Mouse (Mus musculus): ENCODE results near the gene Copa.
A peak's percentile ranks its signal among the peaks of the same experiment; 100 is the strongest.

Copa gene

GRCm38 (mm10) chr1:172082899-172083445, 643 bp downstream of the Copa start:
- DNase-seq (ENCODE audit: low spot score) = no peak

GRCm38 (mm10) chr1:172093522-172093921, 11.2 kb downstream of the Copa start:
- no peak for DNase-seq (ENCODE audit: low spot score)

DNA sequence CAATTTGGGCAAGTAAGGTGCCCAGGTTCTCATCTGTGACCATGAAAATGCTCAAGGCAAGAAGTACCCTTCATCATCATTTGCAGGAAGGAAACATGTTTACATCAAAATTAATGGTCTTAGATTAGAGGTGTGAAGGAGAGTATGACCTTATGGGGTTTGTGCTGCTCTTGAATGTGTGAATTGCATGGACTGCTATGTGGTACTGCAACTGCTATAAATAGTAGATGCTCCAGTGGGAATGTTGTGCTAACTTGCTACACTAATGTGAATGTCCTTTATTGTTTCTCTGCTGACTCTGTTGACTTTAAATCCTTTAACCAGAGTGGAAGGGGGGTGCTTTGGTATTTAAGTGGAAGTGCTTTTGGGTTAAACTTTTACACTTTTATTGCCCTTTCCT, 12.0 kb downstream of the Copa start:
- no peak for DNase-seq (ENCODE audit: low spot score)

DNA sequence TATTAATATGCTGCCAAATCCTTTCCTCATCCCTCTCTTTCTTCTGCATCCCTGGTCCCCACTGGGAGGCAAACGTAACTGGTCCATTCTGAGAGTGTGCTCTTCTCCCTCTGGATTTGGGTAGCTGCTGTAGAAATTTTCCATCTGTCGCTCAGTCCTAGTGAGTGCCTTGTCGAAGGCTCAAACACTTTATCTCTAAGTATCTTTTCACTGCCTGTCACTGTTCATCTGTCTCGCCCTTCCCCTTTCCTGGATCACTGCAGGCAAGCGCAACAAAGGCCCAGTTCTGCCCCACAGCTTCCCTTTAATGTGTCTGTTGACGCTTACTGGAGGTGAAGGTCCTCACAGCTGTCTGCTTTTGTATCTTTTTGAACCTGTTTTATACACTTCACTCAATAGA, 12.9 kb downstream of the Copa start:
- no peak for DNase-seq (ENCODE audit: low spot score)

DNA sequence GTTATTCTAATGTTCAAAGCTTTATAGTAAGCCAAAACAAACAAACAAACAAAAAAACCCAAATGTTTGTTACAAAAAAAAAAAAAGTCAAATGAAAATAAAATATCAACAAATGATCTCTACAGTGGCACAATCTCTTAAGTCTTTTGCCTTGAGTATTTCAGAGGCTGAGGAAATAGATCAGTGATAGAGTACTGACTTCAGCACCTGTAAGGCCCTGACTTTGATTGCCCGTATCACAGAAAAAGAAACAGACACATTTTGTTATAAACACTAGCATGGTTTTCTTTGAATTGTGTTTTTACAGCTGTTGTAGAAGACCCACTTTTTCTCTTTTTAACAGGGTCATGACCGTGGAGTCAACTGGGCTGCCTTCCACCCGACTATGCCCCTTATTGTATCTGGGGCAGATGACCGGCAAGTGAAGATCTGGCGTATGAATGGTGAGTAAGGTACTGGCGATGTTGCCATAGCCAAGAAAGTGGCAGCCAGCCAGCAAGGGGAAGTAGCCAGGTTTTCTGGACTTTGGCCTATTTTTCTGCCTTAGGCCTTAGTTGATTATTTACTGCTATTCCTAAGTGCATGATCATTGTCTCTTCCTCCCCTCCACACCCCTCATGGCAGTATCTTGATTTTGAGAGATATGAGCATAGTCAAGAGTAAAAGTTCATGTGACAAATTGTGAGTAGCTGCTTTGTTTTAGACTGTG, 17.1 kb downstream of the Copa start:
- DNase-seq (ENCODE audit: low spot score) = peak; percentile 73

DNA sequence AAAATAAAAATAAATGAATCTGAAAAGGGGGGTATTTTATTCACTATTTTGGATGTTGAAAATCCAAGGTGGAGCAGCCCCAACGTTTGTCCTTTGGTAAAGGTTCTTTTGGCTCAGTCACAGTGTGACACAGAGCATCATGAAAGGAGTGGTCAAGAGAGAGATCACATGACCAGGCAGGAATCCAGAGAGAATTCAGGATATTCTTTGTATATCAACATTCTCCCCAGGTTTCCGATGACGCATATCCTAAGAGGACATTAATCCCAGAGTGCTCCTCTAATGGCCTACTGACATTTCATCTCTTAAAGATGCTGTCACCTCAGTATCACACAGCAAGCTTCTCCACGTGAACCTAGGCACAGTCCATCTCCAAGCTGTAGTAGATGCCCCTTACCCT, 21.3 kb downstream of the Copa start:
- DNase-seq (ENCODE audit: low spot score) = no peak

- no peak for DNase-seq (ENCODE audit: low spot score)
These were observed 22.8 kb downstream of the Copa start for GRCm38 (mm10) chr1:172105101-172105500.

- no peak for DNase-seq (ENCODE audit: low spot score)
These were observed 25.6 kb downstream of the Copa start for GRCm38 (mm10) chr1:172107777-172108477.

DNA sequence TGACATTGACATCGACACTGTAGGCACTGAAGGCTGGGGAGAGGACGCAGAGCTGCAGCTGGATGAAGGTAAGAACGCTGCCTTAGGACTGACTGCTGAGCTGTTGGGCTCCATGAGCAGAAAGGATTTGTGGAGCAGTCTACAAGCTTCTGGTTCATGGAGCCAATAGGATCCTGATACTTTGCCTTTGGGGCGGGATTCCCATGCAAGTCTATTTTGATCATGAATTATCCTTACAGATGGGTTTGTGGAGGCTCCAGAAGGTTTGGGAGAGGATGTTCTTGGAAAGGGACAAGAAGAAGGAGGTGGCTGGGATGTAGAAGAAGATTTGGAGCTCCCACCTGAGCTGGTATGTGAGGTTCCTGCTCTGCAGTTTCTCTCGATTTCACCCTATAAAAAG, 34.6 kb downstream of the Copa start:
- DNase-seq (ENCODE audit: low spot score) = no peak

DNA sequence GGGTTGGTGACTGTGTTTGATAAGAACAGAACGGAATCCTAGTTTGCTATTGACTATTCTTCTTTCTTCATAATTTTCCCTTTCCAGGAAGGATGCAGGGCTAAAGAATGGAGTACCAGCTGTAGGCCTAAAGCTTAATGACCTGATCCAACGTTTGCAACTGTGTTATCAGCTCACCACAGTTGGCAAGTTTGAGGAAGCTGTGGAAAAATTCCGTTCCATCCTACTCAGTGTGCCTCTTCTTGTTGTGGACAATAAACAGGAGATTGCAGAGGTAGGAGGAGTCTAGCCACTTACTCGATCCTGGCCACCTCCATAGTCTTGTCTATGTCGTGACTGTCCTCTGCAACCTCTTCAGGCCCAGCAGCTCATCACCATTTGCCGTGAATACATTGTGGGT, 36.8 kb downstream of the Copa start:
- no peak for DNase-seq (ENCODE audit: low spot score)

- no peak for DNase-seq (ENCODE audit: low spot score)
These were observed 37.4 kb downstream of the Copa start for GRCm38 (mm10) chr1:172119720-172120119.

- DNase-seq (ENCODE audit: low spot score) = no peak
These were observed 40.3 kb downstream of the Copa start for GRCm38 (mm10) chr1:172122671-172123070.

GRCm38 (mm10) chr1:172124572-172124971, 42.2 kb downstream of the Copa start:
- DNase-seq (ENCODE audit: low spot score) = no peak

DNA sequence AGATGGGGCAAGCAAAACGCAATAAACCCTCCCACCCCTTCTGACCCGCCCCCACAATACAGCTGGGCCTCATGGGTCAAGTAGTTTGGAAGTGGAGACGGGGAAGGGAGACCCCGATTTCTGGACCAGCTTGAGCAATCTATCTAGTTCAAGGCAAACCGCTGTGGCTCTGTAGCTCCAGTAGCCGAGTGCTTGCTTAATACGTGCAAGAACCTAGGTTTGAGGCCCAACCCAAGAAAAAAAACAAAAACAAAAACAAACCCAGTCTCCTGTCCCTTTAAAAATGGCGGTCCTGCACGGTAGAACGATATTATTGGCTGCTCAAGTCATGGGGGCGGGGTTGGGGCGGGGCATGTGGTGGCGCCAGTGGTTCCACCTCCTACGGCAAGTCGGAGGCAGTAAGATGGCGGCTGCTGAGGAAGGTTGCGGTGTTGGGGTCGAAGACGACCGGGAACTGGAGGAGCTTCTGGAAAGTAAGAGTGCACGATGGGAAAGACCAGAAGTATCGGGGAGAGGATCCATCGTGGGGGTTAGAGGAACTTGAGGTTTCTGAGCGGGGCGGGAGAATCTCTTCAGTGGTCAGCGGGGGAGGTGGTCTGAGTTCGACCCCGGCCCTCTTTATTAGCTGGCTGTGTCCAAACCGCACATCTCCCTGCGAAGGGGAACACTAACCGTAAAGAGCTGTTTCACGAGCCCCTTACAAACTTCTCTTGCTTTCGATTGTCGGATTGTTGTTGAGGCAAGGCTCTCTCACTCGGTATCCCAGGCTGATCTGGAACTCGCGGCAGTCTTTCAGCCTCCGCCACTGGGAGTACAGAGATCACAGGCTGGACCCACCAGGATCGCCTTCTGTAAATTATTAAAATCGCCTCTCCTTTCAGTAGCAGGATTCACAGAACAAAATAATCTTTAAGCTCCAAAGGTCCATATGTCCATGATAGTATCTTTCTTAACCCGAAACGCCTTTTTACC, 44.3 kb downstream of the Copa start, which contains the start of gene Pex19:
TSS of gene Pex19 (plus strand) at position 380 of the 972 bp plus-strand sequence.
- DNase-seq (ENCODE audit: low spot score) = peak; percentile 93

DNA sequence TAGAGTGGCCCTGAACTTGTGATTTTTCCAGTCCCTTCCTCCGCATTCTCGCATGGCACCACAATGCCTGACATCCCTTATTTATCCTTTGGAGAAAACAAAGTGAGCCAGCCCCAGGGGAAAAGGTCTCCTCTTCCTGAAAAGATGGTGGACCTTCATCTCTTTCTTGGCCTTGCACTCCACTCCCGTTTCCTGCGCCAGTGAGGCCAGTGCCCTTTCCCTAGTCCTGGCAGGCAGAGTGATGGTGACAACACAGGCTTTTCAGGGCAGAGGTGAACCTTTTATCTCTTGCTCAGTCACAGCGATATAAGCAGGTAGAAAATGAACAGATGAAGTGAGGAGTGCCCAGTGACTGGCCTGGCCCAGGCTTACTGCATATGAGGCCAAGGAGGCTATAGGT, 45.2 kb downstream of the Copa start:
- peak; percentile 25 for DNase-seq (ENCODE audit: low spot score)

DNA sequence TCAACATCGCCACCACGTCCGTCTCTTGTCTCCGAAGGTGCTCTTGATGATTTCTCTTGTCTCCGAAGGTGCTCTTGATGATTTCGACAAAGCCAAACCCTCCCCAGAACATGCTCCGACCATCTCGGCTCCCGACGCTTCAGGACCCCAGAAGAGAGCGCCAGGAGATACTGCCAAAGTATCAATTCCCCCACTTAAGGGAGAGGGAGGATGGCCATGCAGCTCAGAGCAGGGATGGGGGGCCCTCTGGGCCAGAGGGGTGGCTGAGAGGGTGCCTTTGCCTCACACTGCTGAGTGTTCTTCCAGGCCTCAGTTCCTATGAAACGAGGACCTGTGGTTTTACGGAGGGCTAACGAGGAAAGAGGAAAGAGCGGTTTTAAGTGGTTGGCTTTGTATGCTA, 46.2 kb downstream of the Copa start:
- no peak for DNase-seq (ENCODE audit: low spot score)

DNA sequence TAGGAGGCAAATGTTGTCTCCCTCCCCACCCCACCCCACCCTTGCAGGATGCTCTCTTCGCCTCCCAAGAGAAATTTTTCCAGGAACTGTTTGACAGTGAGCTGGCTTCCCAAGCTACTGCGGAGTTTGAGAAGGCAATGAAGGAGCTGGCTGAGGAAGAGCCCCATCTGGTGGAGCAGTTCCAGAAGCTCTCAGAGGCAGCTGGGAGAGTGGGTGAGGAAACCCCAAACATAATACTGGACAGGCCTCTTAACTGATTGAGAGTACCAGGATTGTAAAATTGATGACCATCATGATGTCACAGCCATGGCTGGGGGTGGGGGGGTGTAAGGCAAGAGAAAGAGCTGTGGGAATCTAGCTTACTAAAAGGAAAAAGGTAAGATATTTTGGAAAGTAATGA, 46.8 kb downstream of the Copa start:
- no peak for DNase-seq (ENCODE audit: low spot score)

GRCm38 (mm10) chr1:172129780-172130179, 47.5 kb downstream of the Copa start:
- DNase-seq (ENCODE audit: low spot score) = no peak

GRCm38 (mm10) chr1:172132319-172132718, 50.0 kb downstream of the Copa start:
- DNase-seq (ENCODE audit: low spot score) = no peak

GRCm38 (mm10) chr1:172133535-172133934, 51.2 kb downstream of the Copa start:
- no peak for DNase-seq (ENCODE audit: low spot score)

DNA sequence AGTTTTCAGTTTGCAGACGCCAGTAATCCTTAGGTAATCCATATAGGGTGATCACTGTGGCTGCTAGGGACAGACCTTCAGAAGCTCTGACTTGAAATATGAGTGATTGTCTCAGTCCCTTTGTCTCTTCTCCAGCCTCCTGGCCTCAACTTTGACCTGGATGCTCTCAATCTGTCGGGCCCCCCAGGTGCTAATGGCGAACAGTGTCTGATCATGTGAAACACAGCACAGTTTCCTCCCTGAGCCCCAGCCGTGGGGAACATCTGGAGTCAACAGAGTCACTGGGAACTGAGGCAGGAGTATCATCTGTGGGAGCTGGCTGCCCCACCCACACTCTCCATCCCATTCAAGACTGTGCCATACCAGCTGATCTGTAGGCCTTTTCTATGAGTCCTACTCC, 51.7 kb downstream of the Copa start:
- no peak for DNase-seq (ENCODE audit: low spot score)

- DNase-seq (ENCODE audit: low spot score) = no peak
These were observed 57.8 kb downstream of the Copa start for GRCm38 (mm10) chr1:172140160-172140559.

Measured in yolk sac, embryonic 10.5 days (tissue).